Mouse (Mus musculus): ENCODE measurements around the gene Stac2. TPM values are rescaled to one million over a fixed set of nuclear protein-coding genes. Genes with fewer than 3 reads are reported as not detected.

Stac2 gene
- polyA plus RNA-seq, 1 experiment, result not detected

DNA sequence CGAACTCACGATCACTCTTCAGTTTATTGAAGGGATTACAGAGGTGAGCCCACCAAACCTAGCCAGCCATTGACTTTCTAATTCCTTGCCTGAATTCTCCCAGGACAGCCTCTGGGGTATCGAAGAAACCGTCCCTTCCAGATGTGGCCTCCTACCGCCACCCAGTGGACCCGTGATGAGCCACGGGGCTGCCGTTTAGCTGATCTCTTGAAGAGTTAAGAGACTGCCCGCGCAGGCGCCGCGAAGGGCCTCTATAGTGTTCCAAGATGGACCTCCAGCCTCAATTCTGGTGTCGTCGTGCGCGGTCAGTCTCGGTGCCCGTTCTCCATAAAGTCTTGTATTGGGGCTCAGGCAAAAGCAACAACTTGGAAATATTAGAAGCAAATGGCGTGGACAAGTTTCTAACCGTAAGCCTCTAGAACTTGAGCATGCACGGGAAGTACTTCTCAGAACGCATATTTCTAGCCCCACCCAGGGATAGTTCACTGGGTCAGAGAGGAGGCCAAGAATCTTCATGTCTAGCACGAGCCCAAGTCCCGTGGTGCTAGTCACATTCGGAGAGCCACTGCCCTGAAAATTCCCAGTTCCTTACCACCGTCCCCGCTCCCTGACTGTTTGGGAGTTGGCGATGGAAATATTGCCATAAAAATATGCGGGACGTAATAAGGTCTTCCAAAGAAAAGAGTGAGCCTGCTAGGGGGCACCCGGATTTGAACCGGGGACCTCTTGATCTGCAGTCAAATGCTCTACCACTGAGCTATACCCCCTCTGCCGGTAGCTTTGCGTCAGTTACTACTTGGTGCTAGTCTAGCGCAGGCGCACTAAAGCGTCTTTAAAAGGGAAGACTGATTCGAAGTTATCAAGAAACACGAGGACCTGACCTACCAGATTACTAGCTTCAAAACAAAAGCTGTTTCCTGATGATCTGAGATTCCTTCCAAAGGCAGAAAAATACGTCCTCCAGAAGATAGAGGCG lies 65.4 kb downstream of the Stac2 start:
- under 1% methylated on average over 42 of the region's 42 CpGs for WGBS
- peak overlapping the region; percentile 70 for H3K4me3 ChIP-seq (ENCODE audit: insufficient read depth, low read depth, low read length)
- TF ChIP-seq POLR2A (IDR thresholded peaks at IDR 0.05; ENCODE audit: insufficient read depth, low read depth, low read length), result 0 out of 2 replicates have a peak, but pooled peaks have one; percentile 20
- TF ChIP-seq CTCF (IDR thresholded peaks at IDR 0.05; ENCODE audit: insufficient read depth, low read depth, low read length), result peak; percentile 76
- H3K27ac ChIP-seq (ENCODE audit: insufficient read depth, low read depth, low read length), result peak overlapping the region; percentile 71
- peaks cover 20% of the 10 kb centered on the region for H3K4me1 ChIP-seq (ENCODE audit: control insufficient read depth, insufficient read depth, low read length)

DNA sequence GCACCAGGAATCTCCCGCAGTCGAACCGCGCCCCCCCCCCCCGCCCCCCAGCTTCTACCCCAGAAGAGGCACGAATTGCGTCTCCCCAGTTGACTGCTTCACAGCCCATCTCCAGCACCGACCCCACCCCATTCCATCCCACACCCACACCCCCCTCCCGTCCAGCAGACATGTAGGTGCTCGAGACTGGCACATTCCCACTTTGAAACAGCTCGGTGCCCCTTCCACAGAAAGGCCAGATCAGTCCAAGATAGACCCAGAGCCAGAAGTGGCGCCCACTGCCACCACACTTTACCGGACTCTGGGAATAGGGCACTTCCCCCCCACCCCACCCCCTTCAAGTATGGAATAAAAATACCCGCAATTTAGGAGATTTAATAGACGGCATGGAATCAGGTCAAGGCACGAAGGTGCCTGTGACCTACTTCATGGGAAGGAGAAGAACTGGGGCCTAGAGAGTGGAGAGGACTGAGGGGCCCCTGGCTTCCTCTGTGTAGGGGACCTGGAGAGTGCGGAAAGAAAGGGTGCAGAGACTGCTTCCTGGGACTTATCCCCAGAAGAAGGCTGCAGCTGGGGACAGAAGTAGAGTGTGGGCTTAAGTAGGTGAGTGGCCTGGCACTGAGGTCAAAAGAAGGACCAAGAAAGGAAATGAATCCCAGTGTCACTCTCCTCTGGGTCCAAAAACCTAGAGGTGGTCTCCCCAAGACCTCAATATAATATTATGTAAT lies 66.4 kb downstream of the Stac2 start:
- 26% methylated on average over 17 of the region's 17 CpGs for WGBS
- Histone ChIP-seq H3K4me1 (ENCODE audit: control insufficient read depth, insufficient read depth, low read length) (peaks cover 20% of the 10 kb centered on the region), H3K27ac (ENCODE audit: insufficient read depth, low read depth, low read length) (no peak overlapping the region), H3K4me3 (ENCODE audit: insufficient read depth, low read depth, low read length) (peak overlapping the region; percentile 57; the same call in 1 of the 2 replicates)
- TF ChIP-seq POLR2A (IDR thresholded peaks at IDR 0.05; ENCODE audit: insufficient read depth, low read depth, low read length), result no peak
- TF ChIP-seq CTCF (IDR thresholded peaks at IDR 0.05; ENCODE audit: insufficient read depth, low read depth, low read length), result no peak

Other genes with a start within 250 kb of the Stac2 start
- gene B230217C12Rik, start 212.7 kb downstream of the Stac2 start, polyA plus RNA-seq (2012; ENCODE audit: insufficient read depth, insufficient read length, low replicate concordance, missing spikeins), result not detected in 2 replicates
- not detected in 2 replicates for gene Fbxo47, start 169.3 kb downstream of the Stac2 start, polyA plus RNA-seq (2012; ENCODE audit: insufficient read depth, insufficient read length, low replicate concordance, missing spikeins)
- gene Plxdc1, start 67.0 kb downstream of the Stac2 start, polyA plus RNA-seq (2012; ENCODE audit: insufficient read depth, insufficient read length, low replicate concordance, missing spikeins), result not detected in 2 replicates
- gene Arl5c, start 57.3 kb downstream of the Stac2 start, polyA plus RNA-seq (2012; ENCODE audit: insufficient read depth, insufficient read length, low replicate concordance, missing spikeins), result 395 TPM in 1 of 2 replicates, not detected in the other
- not detected in 2 replicates for gene Cacnb1, start 30.4 kb downstream of the Stac2 start, polyA plus RNA-seq (2012; ENCODE audit: insufficient read depth, insufficient read length, low replicate concordance, missing spikeins)
- gene Rpl19, start 26.8 kb downstream of the Stac2 start, polyA plus RNA-seq (2012; ENCODE audit: insufficient read depth, insufficient read length, low replicate concordance, missing spikeins), result not detected in 2 replicates
- not detected in 2 replicates for gene Fbxl20, start 96.9 kb upstream of the Stac2 start, polyA plus RNA-seq (2012; ENCODE audit: insufficient read depth, insufficient read length, low replicate concordance, missing spikeins)
- gene Med1, start 139.8 kb upstream of the Stac2 start, polyA plus RNA-seq (2012; ENCODE audit: insufficient read depth, insufficient read length, low replicate concordance, missing spikeins), result 130 TPM in 1 of 2 replicates, not detected in the other
- not detected in 2 replicates for gene Cdk12, start 149.6 kb upstream of the Stac2 start, polyA plus RNA-seq (2012; ENCODE audit: insufficient read depth, insufficient read length, low replicate concordance, missing spikeins)

Data from olfactory bulb, adult 2 months (tissue).